Mouse (Mus musculus) layer of hippocampus, postnatal 14 days (tissue): ENCODE measurements around the gene Ift122. TPM values are rescaled to one million over a fixed set of nuclear protein-coding genes. Genes with fewer than 3 reads are reported as not detected.
A peak's percentile ranks its signal among the peaks of the same experiment; 100 is the strongest.

Source experiments
- DNase-seq, 2 experiments: peaks; one replicate each; pipeline ENCODE4 v3.0.0; 2021 to 2022; ENCODE audit warnings: low spot score in 2 of 2, mixed read lengths in 1 of 2
- total RNA-seq, 2 experiments: library from RNA; stranded (reverse); gene quantifications; 2 replicates each; pipeline ENCODE4 v1.2.3; 2021

Ift122 gene
- total RNA-seq, 2 experiments from 2014 or later, result 23.8 to 24.7 TPM

DNA sequence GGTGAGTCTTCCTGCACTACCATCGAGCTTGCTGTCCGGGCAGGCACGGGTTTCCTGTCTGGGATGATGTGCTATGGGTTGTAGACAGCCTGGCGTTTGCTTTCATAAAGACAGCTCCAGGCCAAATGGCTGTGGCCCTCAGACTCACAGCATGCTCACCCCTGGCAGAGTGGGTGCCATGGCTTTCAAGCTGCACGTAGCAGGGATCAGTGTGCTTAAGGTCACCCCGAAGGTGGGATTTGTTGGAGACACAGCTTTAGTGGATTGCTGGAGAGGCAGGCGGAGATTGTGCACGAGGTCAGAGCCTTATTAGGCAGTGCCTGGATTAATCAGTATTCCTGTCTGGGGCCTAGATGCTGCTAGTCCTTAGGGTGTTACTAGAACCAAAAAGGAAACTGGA is 37.3 kb downstream of the Ift122 start:
- DNase-seq, result no peak

DNA sequence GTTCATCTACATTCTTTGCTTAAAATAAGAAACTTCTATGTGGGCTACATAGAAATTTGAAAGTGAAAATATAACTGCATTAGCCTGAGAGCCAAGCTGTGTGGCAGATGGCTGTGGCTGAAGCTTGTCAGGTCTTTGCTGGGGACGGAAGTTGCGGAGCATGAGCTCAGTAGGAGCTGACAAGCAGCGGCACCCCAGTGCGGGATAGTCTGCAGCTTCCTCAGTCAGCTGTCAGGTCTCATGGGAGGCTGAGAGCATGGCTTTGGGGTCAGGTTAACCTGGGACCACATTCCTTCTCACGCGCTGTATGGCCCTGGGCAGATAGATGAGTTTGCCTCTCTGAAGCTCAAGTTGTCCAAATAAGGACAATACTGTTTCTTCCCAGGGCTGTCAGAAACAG is 37.8 kb downstream of the Ift122 start:
- peak in 1 of 2 experiments; percentile 51 for DNase-seq

DNA sequence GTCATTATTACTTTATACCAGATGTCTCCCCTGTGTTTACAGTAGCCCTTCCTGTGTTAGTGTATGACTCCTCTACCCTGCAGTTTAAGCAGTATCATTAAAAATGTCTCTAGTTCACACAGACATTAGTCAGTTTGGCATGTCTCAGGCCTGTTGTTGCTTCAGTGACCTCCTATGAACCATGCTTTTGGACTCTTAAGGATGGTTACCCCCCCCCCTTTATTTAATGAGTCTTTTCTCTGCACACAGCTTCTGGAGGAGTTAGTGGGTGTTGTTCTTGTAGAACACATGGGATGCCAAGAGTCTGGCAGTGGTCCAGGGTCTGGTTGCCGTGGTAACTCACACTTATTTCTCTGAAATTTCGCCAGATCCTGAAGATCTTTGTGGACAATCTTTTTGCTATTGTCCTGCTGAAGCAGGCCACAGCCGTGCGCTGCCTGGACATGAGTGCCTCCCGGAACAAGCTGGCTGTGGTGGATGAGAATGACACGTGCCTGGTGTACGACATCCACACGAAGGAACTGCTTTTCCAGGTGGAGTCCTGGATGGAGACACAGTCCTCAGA is 38.3 kb downstream of the Ift122 start:
- DNase-seq, result peak; percentile 77 to 84

DNA sequence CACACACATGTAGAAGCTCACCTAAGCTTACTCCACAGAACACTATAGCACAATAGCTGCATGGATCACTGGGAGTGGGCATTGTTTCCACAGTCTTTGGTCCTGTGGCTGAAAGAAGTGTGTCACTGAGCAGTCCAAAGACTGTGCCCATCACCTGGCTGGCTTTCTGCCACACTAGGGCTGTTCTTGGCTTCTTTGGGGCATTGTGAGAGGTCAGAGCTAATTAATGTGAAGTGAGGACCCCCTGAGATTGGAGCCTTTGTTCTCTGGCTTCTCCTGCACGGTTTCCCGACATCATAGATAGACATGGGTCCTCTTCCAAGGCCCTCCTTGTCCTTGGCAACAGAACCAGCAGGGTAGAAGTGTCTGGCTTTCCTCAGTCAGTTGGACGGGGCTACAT is 39.1 kb downstream of the Ift122 start:
- no peak for DNase-seq

DNA sequence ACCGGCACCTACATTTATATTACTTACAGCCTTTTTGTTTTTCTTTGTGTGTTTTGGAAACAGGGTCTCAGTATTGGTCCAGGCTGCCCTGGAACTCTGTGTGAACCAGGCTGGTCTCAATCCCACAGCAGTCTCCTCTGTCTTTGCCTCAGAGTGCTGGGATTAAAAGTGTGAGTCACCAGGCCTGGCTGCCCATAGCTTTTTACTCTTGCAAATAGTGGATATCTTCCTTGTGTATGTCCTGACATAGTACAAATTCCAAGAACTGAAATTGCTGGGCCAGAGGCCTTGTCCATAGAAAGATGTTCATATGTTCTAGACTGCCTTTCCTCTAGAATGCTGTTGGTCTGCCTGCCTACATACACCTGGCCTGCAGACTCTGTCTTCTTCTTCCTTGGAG is 43.1 kb downstream of the Ift122 start:
- no peak for DNase-seq

DNA sequence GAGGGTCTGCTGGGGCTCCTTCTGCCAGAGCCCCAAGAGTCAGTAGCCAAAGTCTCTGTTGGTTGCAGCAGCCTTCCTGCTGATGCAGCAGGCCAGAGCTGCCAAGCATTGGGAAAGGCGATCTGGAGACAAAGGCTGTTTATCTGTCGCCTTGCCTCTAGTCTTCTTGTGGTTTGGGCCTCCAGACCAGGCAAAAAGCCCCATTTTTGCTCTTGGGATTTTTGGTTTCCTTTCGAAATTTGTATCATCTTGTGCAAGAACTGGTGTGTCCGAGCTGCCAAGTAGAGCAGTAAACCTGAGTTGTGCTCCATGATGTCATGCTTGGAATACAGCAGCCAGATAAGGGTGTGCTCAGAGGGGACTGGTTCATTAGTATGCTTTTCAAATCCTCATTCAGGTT is 43.8 kb downstream of the Ift122 start:
- no peak for DNase-seq

DNA sequence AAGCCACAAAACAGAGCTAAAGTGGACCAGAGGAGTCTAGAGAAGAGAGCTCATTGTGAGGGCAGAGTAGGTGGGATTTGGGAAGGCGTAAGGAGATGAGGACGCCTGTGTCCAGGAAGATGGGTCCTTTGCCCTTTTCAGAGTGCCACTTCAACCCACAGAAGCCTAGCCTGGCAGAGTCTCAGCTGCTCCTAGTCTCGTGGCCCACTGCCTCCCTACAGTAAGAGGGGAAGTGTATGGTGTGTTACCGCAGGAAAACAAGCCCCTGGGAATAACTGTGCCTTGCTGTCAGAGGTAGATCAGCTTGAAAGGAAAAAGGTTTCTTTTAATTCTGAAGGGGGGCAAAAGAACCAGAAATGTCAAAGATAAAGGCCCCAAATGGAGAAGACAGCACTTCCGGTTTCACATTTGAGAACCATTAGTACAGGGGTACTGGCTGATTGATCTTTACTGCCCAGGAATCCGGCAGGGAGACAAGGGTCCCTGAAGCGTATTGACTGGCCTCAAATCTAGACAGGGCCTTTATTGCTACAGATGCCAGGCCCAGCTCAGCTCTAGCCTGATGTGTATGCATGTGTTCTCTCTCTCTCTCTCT is 44.8 kb downstream of the Ift122 start:
- DNase-seq, result no peak

DNA sequence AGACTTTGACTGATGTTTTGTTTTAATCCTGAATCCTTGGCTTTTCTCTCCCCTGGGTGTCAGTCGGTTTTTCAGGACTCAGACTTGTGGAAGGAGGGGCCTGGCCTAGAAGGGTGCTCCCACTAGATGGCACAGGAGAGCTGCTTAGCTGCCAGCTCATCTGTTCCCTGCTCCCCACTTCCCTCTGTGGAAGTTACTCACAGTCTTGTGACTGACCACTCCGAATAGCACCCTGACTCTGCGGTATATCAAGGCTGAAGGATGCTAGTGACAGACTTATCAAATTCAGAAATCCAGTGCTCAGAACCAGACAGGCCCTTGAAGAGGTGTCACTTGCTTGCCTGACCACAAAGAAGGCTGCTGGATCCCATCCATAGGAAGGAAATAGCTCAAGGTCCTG is 47.8 kb downstream of the Ift122 start:
- peak; percentile 69 to 80 for DNase-seq

DNA sequence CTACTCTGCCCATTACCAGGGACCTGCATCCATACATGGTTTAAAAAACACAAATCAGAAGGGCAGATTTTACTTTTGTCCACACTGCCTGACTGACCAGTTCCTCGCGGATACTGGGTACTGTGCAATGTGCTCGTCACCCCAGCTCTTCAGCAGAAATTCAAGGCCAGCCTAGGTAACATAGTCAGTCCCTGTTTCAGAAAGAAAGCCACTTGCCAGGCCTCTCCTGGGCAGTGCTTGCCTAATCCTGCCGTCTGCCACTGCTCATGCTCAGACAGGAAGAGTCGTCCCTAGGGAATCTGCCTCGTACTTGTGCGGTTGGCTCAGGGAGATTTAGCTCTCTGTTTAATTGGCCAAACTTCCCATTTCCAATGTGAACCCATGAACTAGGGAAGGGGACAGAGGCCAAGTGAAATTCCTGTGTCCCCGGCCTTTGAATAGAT is 48.2 kb downstream of the Ift122 start:
- DNase-seq, result no peak

DNA sequence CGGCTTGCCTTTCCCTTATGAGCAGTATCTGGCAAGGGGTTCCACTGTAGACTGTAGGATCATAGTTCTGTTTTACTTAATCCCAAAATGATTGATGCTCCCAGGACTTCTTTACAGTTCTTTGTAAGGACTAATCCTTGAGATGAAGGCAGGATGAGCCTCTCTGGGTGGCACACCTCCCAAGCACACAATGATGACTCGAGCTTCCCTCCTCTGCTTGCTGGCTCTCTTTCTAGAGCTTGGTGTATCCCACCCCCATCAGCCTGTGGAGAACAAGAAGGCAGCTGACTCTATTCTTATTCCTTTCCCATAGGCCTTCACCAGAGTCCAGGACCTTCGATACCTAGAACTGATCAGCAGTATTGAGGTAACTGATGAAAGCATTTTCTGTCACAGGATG is 49.3 kb downstream of the Ift122 start:
- DNase-seq, result no peak

DNA sequence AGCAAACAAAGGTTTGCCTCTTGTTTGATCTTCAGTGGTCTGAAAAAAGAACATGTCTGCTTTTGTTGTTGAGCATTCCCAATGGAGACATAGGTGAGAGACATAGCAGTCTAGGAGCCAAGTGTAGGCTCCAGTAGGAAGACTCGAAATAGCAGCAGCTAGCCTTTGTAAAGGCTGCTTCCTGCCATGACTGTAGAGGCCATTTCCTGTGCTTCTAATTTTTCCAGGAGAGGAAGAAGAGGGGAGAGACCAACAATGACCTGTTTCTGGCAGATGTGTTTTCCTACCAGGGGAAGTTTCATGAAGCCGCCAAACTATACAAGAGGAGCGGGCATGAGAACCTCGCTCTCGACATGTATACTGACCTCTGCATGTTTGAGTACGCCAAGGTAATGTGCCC is 52.3 kb downstream of the Ift122 start:
- DNase-seq, result no peak

DNA sequence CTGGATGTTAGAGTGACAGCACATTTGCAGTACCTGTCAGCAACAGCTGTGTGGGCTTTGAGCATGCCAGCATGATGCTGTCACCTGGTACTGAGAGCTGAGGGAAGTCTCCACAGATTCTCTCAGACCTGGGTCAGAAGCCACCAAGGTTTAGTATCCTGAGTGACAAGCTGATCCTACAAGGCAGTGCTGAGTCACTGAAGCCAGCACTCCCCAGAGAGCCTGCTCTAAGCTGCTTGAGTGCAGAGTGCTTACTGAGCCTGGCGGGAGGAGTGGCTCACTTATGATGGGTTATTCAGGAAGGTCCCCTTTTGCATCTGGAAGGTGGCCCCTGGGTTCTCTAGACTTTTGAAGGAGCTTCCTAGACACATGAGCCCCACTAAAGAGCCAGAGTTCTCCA is 53.2 kb downstream of the Ift122 start:
- no peak for DNase-seq

DNA sequence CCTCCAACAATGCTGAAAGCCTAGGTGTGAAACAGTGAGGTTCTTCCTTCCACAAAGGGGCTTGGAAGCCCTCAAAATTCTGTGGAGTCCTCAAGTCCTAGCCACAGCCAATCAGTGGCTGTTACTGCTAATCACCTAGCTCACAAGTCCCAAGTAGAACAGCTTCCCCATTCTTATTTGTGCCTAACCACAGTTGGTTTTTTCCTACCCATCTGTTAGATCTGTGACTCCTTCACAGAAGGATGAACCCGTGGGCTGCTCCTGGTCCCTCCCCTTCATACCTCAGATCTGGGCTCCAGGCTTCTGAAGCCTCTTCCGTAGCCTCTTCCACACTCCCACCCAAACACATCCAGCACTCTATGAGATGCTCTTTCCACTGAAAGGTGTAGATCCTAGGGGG is 53.6 kb downstream of the Ift122 start:
- DNase-seq, result no peak

DNA sequence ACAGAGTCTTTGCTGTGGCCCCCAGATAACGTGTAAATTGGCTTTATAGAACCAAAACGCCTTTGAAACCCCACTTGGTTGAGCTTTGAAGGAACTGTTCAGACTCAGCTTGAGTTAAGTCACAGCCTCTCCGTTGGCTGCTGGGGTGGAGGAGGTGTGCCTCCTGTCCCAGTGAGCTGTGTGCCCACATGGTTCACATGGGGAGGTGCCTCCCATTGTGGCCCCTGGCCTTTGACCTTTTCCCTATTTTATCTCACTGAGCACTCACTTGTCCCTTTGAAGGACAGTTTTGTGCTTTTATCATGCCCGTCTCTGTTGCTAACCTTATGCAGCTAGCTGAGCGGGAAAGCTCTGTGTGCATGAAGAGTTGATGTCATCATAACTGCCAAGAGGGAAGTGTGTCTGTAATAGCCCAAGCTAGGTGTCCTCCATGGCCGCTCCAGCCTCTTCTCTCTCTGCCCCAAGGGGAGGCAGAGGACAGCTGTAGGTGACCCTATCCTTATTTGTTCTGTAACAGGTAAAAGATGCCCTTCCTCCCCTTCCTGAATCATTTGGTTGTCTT is 55.2 kb downstream of the Ift122 start:
- no peak for DNase-seq

DNA sequence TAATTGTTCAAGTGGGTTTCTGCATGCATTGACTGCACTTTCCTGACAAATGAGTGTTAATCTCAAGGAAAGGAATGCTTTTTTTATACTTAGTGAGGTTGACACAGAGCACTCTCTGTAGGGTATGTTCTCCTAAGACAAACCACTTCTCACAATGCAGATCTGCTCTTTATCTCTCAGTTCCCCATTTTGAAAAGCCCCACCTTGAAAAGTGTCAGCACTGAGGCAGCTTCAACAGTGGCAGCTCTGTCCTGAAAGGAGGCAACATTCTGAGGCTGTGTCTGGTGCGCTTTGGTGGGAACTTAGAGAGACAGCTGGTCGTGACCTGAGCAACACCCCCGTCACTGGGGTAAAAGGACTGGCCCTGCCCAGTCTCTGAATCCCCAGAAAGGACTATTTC is 55.8 kb downstream of the Ift122 start:
- no peak for DNase-seq

DNA sequence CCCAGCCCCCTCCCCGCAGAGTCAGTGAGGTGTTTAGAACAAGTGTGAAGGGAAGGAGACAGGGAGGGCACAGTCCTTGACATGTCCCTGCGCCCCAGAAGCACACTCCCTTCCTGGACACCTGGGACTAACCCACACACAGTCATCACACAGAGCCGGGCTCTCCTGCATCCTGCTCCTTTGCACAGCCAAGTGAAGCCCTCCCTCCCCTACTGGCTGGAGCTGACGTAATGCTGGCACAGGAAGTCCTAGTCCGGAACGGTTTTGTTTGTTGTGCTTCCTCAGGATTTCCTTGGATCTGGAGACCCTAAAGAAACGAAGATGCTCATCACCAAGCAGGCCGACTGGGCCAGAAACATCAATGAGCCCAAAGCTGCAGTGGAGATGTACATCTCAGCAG is 56.7 kb downstream of the Ift122 start:
- DNase-seq, result no peak

DNA sequence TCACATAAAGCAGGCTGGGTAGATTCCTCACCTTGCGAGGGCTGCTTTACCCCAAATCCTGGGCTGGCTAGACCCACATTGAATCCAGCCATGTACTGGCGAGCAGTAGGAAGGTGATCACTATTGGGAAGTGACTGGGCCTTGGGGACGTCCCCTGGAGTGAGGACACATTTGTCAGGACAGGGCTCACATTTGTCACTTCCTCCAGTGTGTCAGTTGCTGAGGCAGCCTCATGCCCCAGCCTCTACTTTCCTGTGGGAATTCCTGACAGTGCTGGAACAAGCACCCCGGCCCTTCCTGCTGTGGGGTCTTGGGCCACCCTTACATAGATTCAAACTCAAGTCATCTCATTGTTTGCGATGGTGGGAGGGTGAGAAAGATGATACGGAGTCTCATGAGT is 58.5 kb downstream of the Ift122 start:
- DNase-seq, result no peak

DNA sequence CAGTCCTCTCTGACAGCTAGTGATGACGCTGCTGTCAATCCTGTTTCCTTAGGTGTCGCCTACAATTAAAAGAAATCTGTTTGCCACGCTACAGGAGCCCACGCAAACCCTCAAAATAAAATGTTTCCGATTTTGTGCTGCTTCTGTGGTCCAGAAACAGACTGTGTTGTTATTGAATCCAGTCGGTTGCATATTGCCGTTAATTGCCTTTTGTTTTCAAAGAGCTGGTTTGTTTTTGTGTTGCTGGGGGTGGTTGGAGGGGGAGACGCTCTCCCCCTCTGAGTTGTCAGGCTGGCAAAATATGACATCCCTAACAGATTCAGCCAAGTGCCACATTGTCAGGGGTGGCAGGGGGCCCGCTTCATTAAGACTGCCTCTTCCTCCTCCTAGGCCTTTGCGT is 60.2 kb downstream of the Ift122 start:
- peak; percentile 52 to 68 for DNase-seq

DNA sequence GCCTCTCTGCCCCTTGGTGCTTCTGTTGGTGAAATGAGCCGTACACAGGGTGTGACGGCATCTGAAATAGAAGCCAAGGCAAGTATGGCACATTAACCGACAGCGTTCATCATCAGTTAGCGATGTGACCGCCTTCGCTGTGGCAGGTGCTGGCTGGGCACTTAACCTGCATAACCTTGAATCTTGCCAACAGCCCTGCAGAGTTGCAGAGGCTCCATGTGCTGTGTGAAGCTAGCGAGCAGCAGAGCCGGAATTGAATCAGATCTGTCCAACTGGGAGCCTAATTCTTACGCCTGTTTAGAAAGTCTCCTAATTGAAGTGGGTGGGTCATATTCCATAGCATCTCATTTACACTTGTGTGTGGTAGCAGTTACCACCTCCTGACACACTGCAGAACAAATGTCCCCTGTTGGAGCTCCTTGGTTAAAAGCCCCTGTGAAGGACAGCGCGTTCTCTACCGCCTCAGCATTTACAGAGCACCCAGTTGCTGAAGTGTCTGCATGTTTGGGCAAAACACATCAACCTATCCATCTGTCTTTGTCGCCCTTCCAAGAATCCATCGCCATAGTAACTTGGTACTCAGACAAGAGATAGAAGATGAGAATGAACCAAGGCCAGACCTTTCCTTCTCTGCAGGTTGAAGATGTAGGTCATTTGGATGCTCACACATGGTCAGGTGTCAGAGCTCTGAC is 61.4 kb downstream of the Ift122 start:
- peak; percentile 42 to 67 for DNase-seq

DNA sequence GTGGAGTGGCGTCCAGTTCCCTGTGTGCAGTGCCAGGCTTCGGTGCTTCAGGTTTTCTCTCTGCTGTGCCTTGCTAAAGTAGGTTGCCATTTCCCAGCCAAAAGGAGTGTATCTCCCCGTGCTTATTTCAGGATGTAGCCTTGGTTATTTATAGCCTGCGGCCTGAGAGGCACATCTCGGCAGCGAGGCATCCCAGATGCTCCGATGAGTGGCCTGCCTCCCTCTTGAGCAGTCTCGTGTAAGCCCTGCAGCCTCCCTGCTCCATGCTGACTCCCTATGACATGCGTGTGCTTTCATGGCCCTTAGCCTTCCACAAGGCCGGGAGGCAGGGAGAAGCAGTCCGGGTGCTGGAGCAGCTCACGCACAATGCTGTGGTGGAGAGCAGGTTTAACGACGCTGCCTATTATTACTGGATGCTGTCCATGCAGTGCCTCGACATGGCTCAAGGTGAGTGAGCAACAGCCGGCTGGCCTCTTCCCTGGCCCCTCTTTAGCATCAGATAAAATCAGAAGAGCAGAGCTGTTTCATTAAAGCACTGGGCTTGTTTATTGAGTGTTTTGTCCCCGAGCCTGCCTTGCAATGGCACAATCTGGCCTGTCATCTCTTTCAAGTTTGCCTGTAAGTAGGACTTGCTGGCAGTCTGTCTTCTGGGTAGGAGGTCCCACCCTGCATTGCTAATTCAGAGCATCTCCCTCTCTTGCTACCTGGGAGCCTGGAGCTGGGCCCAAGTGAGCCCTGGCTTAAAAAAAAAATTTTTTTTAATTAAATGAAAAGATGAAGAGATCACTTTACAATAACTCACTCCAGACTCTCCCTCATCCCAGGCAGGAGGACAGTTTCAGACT is 62.6 kb downstream of the Ift122 start:
- no peak for DNase-seq

DNA sequence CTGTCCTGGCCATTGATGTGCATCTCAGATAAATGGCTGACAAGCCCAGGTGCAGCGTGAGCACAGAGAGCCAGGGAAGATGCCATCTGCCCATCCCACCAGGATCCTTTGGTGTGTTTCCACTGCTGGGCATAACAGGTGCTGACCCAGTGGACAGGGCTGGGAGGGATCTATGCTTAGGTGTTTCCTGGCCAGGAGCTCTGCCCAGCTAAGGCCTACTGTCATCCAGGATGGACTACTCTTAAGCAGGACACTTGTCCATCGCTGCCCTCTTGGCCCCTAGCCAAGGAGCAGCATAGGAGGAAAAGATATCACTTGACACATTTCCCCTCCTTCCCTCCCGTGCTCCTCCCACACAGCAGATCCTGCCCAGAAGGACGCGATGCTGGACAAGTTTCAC is 63.3 kb downstream of the Ift122 start:
- DNase-seq, result no peak

DNA sequence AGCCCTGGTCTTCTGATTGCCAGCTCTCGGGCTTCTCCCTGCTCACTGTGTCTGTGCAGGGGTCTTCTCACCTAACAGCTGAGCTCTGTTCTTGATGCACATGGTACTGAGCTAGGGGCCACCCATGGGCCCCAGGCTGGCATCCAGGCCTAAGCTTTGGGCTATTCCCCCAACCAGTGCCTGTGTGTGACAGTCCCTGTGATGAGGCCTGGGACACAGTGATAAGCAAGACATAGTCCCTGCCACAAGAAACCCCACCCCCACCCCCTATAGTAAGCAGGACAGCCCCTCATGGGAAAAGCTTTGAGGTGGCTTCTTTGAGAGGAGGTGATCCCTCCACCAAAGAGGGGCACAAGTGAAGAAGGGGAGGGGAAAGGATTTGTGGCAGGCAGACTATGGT is 65.3 kb downstream of the Ift122 start:
- DNase-seq, result no peak
